Mouse (Mus musculus): ENCODE results near the gene Zmym5. TPM values are rescaled to one million over a fixed set of nuclear protein-coding genes. Genes with fewer than 3 reads are reported as not detected.

The Zmym5 gene
- 0.40 and 0.78 TPM in 2 replicates for polyA plus RNA-seq (2012; rRNA removed)

DNA sequence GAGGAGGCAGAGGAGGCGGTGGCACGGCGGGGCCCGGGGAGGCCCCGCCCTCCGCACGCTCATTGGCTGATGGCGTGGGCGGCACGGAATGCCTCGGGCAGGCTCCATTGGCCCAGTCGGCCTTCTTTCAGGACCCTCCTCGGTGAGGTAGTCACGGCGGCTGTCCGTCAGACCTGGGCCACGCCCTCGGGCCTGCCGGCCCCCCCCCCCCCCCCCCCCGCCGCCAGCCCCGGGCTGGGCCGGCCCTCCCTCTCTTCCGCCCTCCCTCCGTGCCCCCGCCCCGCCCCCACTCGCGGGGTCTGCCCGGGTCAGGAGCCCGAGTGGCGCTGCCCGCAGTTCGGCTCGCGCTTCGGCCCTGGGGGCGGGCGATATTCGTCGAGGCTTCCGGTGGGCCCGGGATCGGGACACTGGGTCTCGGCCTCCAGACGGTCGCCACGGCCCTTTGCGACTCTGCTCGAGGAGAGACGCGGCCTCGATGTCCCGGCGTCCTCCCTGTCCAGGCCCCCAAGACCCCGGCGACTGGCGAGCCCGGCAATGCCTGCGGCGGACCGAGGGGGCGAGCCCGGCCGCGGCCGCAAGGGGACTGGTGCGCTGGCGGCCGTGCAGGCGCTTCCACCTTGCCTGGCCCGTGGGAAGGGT lies at the start of gene Zmym5:
Gene Zmym5 (minus strand): TSS at position 16 of the 639 bp plus-strand sequence.

DNA sequence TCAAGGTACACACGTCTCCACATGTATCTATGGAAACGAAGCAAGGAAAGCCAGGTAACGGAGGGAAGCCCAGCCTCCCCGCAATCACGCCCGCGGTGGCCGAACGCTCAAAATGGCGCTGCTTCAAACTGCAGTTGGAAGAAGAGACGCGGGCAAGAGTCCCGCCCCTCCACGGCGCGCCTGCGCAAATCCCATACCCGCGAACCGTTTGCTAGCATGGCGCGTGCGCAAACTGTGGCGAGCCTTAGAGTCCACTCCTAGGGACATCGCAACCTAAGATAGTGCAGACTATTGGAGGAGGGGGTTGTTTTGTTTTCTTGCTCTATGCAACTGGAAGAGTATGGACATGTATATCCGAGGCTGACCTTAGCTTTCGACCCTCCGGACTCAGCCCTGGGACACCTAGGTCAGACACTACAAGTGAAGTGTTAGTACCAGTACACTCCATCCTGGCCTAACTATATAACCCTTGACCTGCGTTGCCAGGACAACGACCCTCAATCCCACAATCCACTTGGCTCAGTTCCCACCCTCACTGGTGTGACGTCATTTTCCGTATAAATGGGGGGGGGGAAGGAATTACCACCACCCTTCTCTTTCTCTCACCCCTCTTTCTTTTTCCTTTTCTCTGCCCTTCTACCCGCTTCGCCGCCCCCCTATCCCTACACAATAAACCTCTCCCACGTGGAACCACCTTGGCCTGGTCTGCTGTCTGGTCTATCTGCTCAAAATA lies 33.1 kb downstream of the Zmym5 start, which contains the start of gene Pspc1:
Gene Pspc1 (minus strand): TSS at position 117 of the 733 bp plus-strand sequence.

Other genes with a start within 250 kb of the Zmym5 start
- gene Cenpj, start 236.3 kb downstream of the Zmym5 start, polyA plus RNA-seq (2012; rRNA removed) = 0.14 and 0.57 TPM in 2 replicates
- gene Parp4, start 236.1 kb downstream of the Zmym5 start, polyA plus RNA-seq (2012; rRNA removed) = 1.1 and 1.7 TPM in 2 replicates
- 0.39 and 0.87 TPM in 2 replicates for gene Mphosph8, start 143.5 kb downstream of the Zmym5 start, polyA plus RNA-seq (2012; rRNA removed)
- gene Pspc1, start 33.4 kb downstream of the Zmym5 start, polyA plus RNA-seq (2012; rRNA removed) = 0.96 and 1.5 TPM in 2 replicates
- gene Zmym2, start 74.9 kb upstream of the Zmym5 start, polyA plus RNA-seq (2012; rRNA removed) = 0.78 and 2.0 TPM in 2 replicates
- gene Gja3, start 246.4 kb upstream of the Zmym5 start, polyA plus RNA-seq (2012; rRNA removed) = 0.03 TPM in 1 of 2 replicates, not detected in the other

Data from stomach, adult 2 months (tissue).